ENCODE assay signal across 8 mouse cellular contexts in genomic region chr8:84902920-84903661, GRCm38 (mm10). TPM values are rescaled to one million over a fixed set of nuclear protein-coding genes. Genes with fewer than 3 reads are reported as not detected.
DNase-seq lines count a peak whose midpoint lies in the region; ATAC-seq lines count a peak whose summit lies in the region.

No protein-coding gene starts in this region.

- peak overlapping the region; percentile 78 for H3K4me3 ChIP-seq in intestine, embryonic 16.5 days (ENCODE audit: low read length)

- peak overlapping the region; percentile 86 for H3K27ac ChIP-seq in intestine, embryonic 16.5 days (ENCODE audit: low read length)

- peak overlapping the region; percentile 98 for H3K4me2 ChIP-seq in intestine, embryonic 16.5 days (ENCODE audit: low read depth, low read length)

- 0 out of 2 replicates have a peak, but pooled peaks cover 3% of the 10 kb centered on the region for H3K4me1 ChIP-seq in intestine, embryonic 16.5 days (ENCODE audit: control insufficient read depth, insufficient read depth, low read length)

- no peaks in the 10 kb centered on the region for H3K9me3 ChIP-seq in intestine, embryonic 16.5 days (ENCODE audit: control insufficient read depth, low read length)

- DNase-seq in adrenal gland, adult 8-10 months, result peak; percentile 83
- DNase-seq in embryo, embryonic 11.5 days (ENCODE audit: low read depth, low spot score), result peak; percentile 71
- DNase-seq in gastrocnemius, postnatal 36 days, result peak; percentile 86 to 91
- DNase-seq in left cerebral cortex, postnatal 25 days (ENCODE audit: low spot score in 2 of 2), result peak; percentile 91 to 94
- DNase-seq in mesoderm, embryonic 11.5 days (ENCODE audit: low read depth, low spot score), result peak; percentile 90
- DNase-seq in right cerebral cortex, postnatal 25 days, result peak; percentile 90
- peak; percentile 86 to 91 for DNase-seq in urinary bladder, postnatal 36 days (ENCODE audit: low spot score in 2 of 2)

- no peaks in the 10 kb centered on the region for H3K27me3 ChIP-seq in intestine, embryonic 16.5 days (replicated peaks; ENCODE audit: control insufficient read depth, insufficient read depth, low read length)

- ATAC-seq in intestine, embryonic 16.5 days, result peak; percentile 94

- intact Hi-C loops in gastrocnemius, postnatal 36 days (cut with DNase I), result loop anchor here (5.0 kb wide), 1 partner anchor 56 kb away; the partner anchor contains the start of gene Calr
- intact Hi-C loops in left cerebral cortex, postnatal 25 days (cut with DNase I), result loop anchor here (2.0 kb wide), 1 partner anchor 56 kb away; the partner anchor contains the start of gene Calr

- peak overlapping the region; percentile 93 for H3K9ac ChIP-seq in intestine, embryonic 16.5 days (ENCODE audit: low read depth, low read length)

- under 1% methylated on average over 67 of the region's 68 CpGs for WGBS in intestine, embryonic 16.5 days

- H3K36me3 ChIP-seq in intestine, embryonic 16.5 days (ENCODE audit: control insufficient read depth, insufficient read depth, low read length), result no peaks in the 10 kb centered on the region

RNA-seq across cellular contexts. Expression of gene Klf1, which starts 1.4 kb away (rescaled TPM):
- under 1 TPM in 2 of 4 experiments, not detected in 2; 0.22 to 0.24 TPM for total RNA-seq in adrenal gland, adult 8-10 months (2022)
- not detected for total RNA-seq in gastrocnemius, postnatal 36 days (2021)
- 4.9 and 10.3 TPM in 2 replicates for polyA plus RNA-seq in intestine, embryonic 16.5 days (2015; fragmentation: Nextera tagmentation; extraction: Ambion mirVana)
- not detected for total RNA-seq in left cerebral cortex, postnatal 25 days (2021)

RNA-seq across cellular contexts. Expression of gene Dnase2a, which starts 5.3 kb away (rescaled TPM):
- total RNA-seq in adrenal gland, adult 8-10 months (2022), result 10 to 100 TPM; 12.5 to 28.7 (median 22.2) TPM
- 1 to 10 TPM; 3.7 to 5.1 TPM for total RNA-seq in gastrocnemius, postnatal 36 days (2021)
- 7.3 and 10.2 TPM in 2 replicates for polyA plus RNA-seq in intestine, embryonic 16.5 days (2015; fragmentation: Nextera tagmentation; extraction: Ambion mirVana)
- total RNA-seq in left cerebral cortex, postnatal 25 days (2021), result 1 to 10 TPM; 3.5 to 4.0 TPM

RNA-seq across cellular contexts. Expression of gene Gcdh, which starts 9.4 kb away (rescaled TPM):
- 10 to 100 TPM; 51.9 to 66.4 (median 60.4) TPM for total RNA-seq in adrenal gland, adult 8-10 months (2022)
- 10 to 100 TPM; 25.5 to 45.9 TPM for total RNA-seq in gastrocnemius, postnatal 36 days (2021)
- polyA plus RNA-seq in intestine, embryonic 16.5 days (2015; fragmentation: Nextera tagmentation; extraction: Ambion mirVana), result 53.3 and 53.8 TPM in 2 replicates
- 10 to 100 TPM; 31.3 to 38.3 TPM for total RNA-seq in left cerebral cortex, postnatal 25 days (2021)

RNA-seq across cellular contexts. Expression of gene Syce2, which starts 31.2 kb away (rescaled TPM):
- total RNA-seq in adrenal gland, adult 8-10 months (2022), result 1 to 10 TPM; 6.1 to 9.1 (median 7.1) TPM
- 1 to 10 TPM in 1 of 2 experiments, under 1 TPM in 1; 0.71 to 1.4 TPM for total RNA-seq in gastrocnemius, postnatal 36 days (2021)
- 39.5 and 45.4 TPM in 2 replicates for polyA plus RNA-seq in intestine, embryonic 16.5 days (2015; fragmentation: Nextera tagmentation; extraction: Ambion mirVana)
- 1 to 10 TPM; 6.4 to 6.5 TPM for total RNA-seq in left cerebral cortex, postnatal 25 days (2021)

RNA-seq across cellular contexts. Expression of gene Mast1, which starts 34.1 kb away (rescaled TPM):
- 1 to 10 TPM; 2.1 to 9.2 (median 5.9) TPM for total RNA-seq in adrenal gland, adult 8-10 months (2022)
- not detected for total RNA-seq in gastrocnemius, postnatal 36 days (2021)
- polyA plus RNA-seq in intestine, embryonic 16.5 days (2015; fragmentation: Nextera tagmentation; extraction: Ambion mirVana), result 1.2 and 1.6 TPM in 2 replicates
- 10 to 100 TPM; 85.7 to 90.3 TPM for total RNA-seq in left cerebral cortex, postnatal 25 days (2021)

Comparison
In these comparisons a context has a peak if more than half of its experiments do, and no peak if none do; other contexts are left out.
1. Peak in every context shown above with its lines: DNase-seq, ATAC-seq, H3K4me3 ChIP-seq and H3K27ac ChIP-seq.